Mouse (Mus musculus) MEL (cell line): ENCODE data around the gene Fgfr2. TPM values are rescaled to one million over a fixed set of nuclear protein-coding genes. Genes with fewer than 3 reads are reported as not detected.

ENCODE experiments used
- DNase-seq: peaks from one replicate; pipeline ENCODE4 v3.0.0; 2011; ENCODE audit warnings: low read depth, low spot score
- H3K27ac ChIP-seq: 2 replicates; pipeline ENCODE4 v1.5.1; 2012; ENCODE audit warnings: low read depth, mild to moderate bottlenecking, control low read depth, low read length, moderate library complexity; ENCODE audit not compliant: control insufficient read depth
- H3K27me3 ChIP-seq, 2 experiments: fragments of 150-350 bp in 1 of 2; sonication (generic) in 1 of 2; 2 replicates each; pipeline ENCODE4 v1.6.1; 2012; ENCODE audit warnings: low read length in 2 of 2, mild to moderate bottlenecking in 2 of 2, improper control_type of control experiment in 1 of 2, moderate library complexity in 1 of 2; ENCODE audit not compliant: insufficient read depth in 2 of 2, control insufficient read depth in 1 of 2
- H3K36me3 ChIP-seq, 2 experiments: 2 replicates each; pipeline ENCODE4 v1.6.1; 2012 to 2014; ENCODE audit warnings: low read length in 2 of 2, improper control_type of control experiment in 1 of 2, inconsistent platforms in 1 of 2, mild to moderate bottlenecking in 1 of 2; ENCODE audit not compliant: insufficient read depth in 2 of 2, control insufficient read depth in 1 of 2
- H3K4me1 ChIP-seq, 2 experiments: fragments of 150-350 bp in 1 of 2; sonication (generic) in 1 of 2; 2 replicates each; pipeline ENCODE4 v1.6.1; 2012; ENCODE audit warnings: low read length in 2 of 2, improper control_type of control experiment in 1 of 2, mild to moderate bottlenecking in 1 of 2; ENCODE audit not compliant: insufficient read depth in 2 of 2, control insufficient read depth in 1 of 2
- H3K4me3 ChIP-seq, 2 experiments: fragments of 150-350 bp in 1 of 2; sonication (generic) in 1 of 2; 2 replicates each; pipeline ENCODE4 v1.5.1; 2012; ENCODE audit warnings: low read depth in 2 of 2, low read length in 2 of 2, mild to moderate bottlenecking in 2 of 2, moderate library complexity in 2 of 2, control low read depth in 1 of 2, improper control_type of control experiment in 1 of 2; ENCODE audit not compliant: control insufficient read depth in 1 of 2, insufficient read depth in 1 of 2
- H3K79me2 ChIP-seq: 2 replicates; pipeline ENCODE4 v1.6.1; 2012; ENCODE audit warnings: mild to moderate bottlenecking, low read length, moderate library complexity; ENCODE audit not compliant: control insufficient read depth, poor library complexity, insufficient read depth
- H3K9ac ChIP-seq: 2 replicates; pipeline ENCODE4 v1.6.1; 2012; ENCODE audit warnings: low read depth, mild to moderate bottlenecking, control low read depth, low read length, moderate library complexity; ENCODE audit not compliant: control insufficient read depth, poor library complexity, severe bottlenecking
- H3K9me3 ChIP-seq: fragments of 150-350 bp; sonication (generic); replicated peaks from 2 replicates; pipeline ENCODE4 v1.6.1; 2012; ENCODE audit warnings: mild to moderate bottlenecking, low read length, improper control_type of control experiment, moderate library complexity; ENCODE audit not compliant: insufficient read depth
- CTCF ChIP-seq, 3 experiments: IDR thresholded peaks in 2 of 3; conservative IDR thresholded peaks in 1 of 3; 2 replicates each; pipeline ENCODE4 v1.5.1; 2011 to 2012; ENCODE audit warnings: low read length in 3 of 3, low read depth in 2 of 3, mild to moderate bottlenecking in 2 of 3, improper control_type of control experiment in 1 of 3, inconsistent platforms in 1 of 3, mixed read lengths in 1 of 3, moderate library complexity in 1 of 3; ENCODE audit not compliant: control insufficient read depth in 1 of 3, insufficient read depth in 1 of 3, poor library complexity in 1 of 3, severe bottlenecking in 1 of 3
- ELF1 ChIP-seq: IDR thresholded peaks from 2 replicates; pipeline ENCODE4 v1.6.1; 2014; ENCODE audit warnings: low read depth, mild to moderate bottlenecking, inconsistent platforms, low read length, improper control_type of control experiment, moderate library complexity
- JUND ChIP-seq: IDR thresholded peaks from 2 replicates; pipeline ENCODE4 v1.6.1; 2011; ENCODE audit warnings: low read depth, mild to moderate bottlenecking, improper control_type of control experiment, low read length
- MAFK ChIP-seq: IDR thresholded peaks from 2 replicates; pipeline ENCODE4 v1.6.1; 2011; ENCODE audit warnings: low read depth, mild to moderate bottlenecking, low read length, improper control_type of control experiment, borderline replicate concordance
- MAX ChIP-seq: IDR thresholded peaks from 2 replicates; pipeline ENCODE4 v1.6.1; 2011; ENCODE audit warnings: low read length, improper control_type of control experiment
- MYC ChIP-seq: IDR thresholded peaks from 2 replicates; pipeline ENCODE4 v1.6.1; 2011; ENCODE audit warnings: low read depth, mild to moderate bottlenecking, low read length, improper control_type of control experiment, moderate library complexity
- RAD21 ChIP-seq: IDR thresholded peaks from 2 replicates; pipeline ENCODE4 v1.6.1; 2011; ENCODE audit warnings: mild to moderate bottlenecking, low read depth, low read length, improper control_type of control experiment
- SMC3 ChIP-seq: IDR thresholded peaks from 2 replicates; pipeline ENCODE4 v1.6.1; 2011; ENCODE audit warnings: low read depth, low read length, improper control_type of control experiment
- TCF12 ChIP-seq: IDR thresholded peaks from 2 replicates; pipeline ENCODE4 v1.6.1; 2014; ENCODE audit warnings: low read depth, mild to moderate bottlenecking, inconsistent platforms, low read length, improper control_type of control experiment, moderate library complexity
- UBTF ChIP-seq: IDR thresholded peaks from 2 replicates; pipeline ENCODE4 v1.6.1; 2012; ENCODE audit warnings: low read depth, mild to moderate bottlenecking, inconsistent platforms, low read length, improper control_type of control experiment, moderate library complexity, borderline replicate concordance; ENCODE audit not compliant: insufficient read depth
- ZC3H11A ChIP-seq: IDR thresholded peaks from 2 replicates; pipeline ENCODE4 v1.6.1; 2012; ENCODE audit warnings: low read depth, mild to moderate bottlenecking, inconsistent platforms, low read length, improper control_type of control experiment
- polyA plus RNA-seq, 2 experiments: library from polyadenylated mRNA; stranded (reverse) in 1 of 2; unstranded in 1 of 2; fragments of >175 nt in 1 of 2; fragments of >200 nt in 1 of 2; gene quantifications; 2 replicates each; pipeline versions ENCODE4 v1.2.1 to v1.2.4; 2012; ENCODE audit warnings: low replicate concordance in 2 of 2, low read depth in 1 of 2; ENCODE audit not compliant: insufficient read length in 2 of 2, insufficient read depth in 1 of 2, missing spikeins in 1 of 2
- total RNA-seq: library from RNA; depleted of rRNA; stranded (reverse); fragments of 300-350 nt; gene quantifications from 2 replicates; pipeline ENCODE4 v1.2.3, GENCODE M21; 2012

Fgfr2 gene
- total and polyA plus RNA-seq, 3 experiments = not detected

GRCm38 (mm10) chr7:132712044-132712708 lies 411.0 kb downstream of the Fgfr2 start:
- H3K36me3 ChIP-seq = peaks cover 0 to 3% of the 10 kb centered on the region in 2 experiments; a peak in 2 of 4 replicates

GRCm38 (mm10) chr7:132711579-132711978 lies 411.6 kb downstream of the Fgfr2 start:
- TF ChIP-seq UBTF = no peak
- TF ChIP-seq JUND = no peak
- Histone ChIP-seq H3K79me2 (no peaks in the 10 kb centered on the region), H3K4me3 (no peak overlapping the region), H3K4me1 (no peaks in the 10 kb centered on the region), H3K9ac (no peak overlapping the region), H3K27me3 (no peaks in the 10 kb centered on the region), H3K36me3 (no peaks in the 10 kb centered on the region), H3K27ac (no peak overlapping the region), H3K9me3 (no peaks in the 10 kb centered on the region)
- DNase-seq = no peak

More at GRCm38 (mm10) chr7:132712044-132712708, 411.0 kb downstream of the Fgfr2 start:
- no peaks in the 10 kb centered on the region for H3K4me1 ChIP-seq
- no peaks in the 10 kb centered on the region for H3K79me2 ChIP-seq
- H3K9me3 ChIP-seq = no peaks in the 10 kb centered on the region
- DNase-seq = no peak
- H3K9ac ChIP-seq = no peak overlapping the region
- H3K27ac ChIP-seq = no peak overlapping the region
- H3K27me3 ChIP-seq = no peaks in the 10 kb centered on the region
- no peak overlapping the region for H3K4me3 ChIP-seq
- TF ChIP-seq MAFK = no peak
- no peak for TF ChIP-seq MAX
- no peak for TF ChIP-seq MYC

- Histone ChIP-seq H3K9ac (no peak overlapping the region), H3K27ac (no peak overlapping the region), H3K27me3 (no peaks in the 10 kb centered on the region), H3K36me3 (no peaks in the 10 kb centered on the region), H3K79me2 (no peaks in the 10 kb centered on the region), H3K9me3 (no peaks in the 10 kb centered on the region), H3K4me1 (no peaks in the 10 kb centered on the region)
- peak; percentile 55 for TF ChIP-seq SMC3
- TF ChIP-seq ELF1 = no peak
- TF ChIP-seq TCF12 = no peak
- peak; percentile 19 for TF ChIP-seq RAD21
- TF ChIP-seq CTCF (IDR thresholded peaks at IDR 0.05 in 2 of 3, conservative IDR thresholded peaks at IDR 0.05 in 1 of 3; ENCODE audit: control insufficient read depth in 1 of 3, insufficient read depth in 1 of 3, low read depth in 2 of 3, low read length in 3 of 3, poor library complexity in 1 of 3, severe bottlenecking in 1 of 3) = peak; percentile 21 to 48 (median 42); a peak in 5 of 6 replicates
- TF ChIP-seq ZC3H11A = 0 out of 2 replicates have a peak, but pooled peaks have one; percentile 10
- TF ChIP-seq, all 39 proteins: peak for 4
- DNase-seq = peak; percentile 35
- H3K4me3 ChIP-seq = no peak overlapping the region
These were observed 418.0 kb downstream of the Fgfr2 start for GRCm38 (mm10) chr7:132705130-132705529.
